Mouse (Mus musculus): ENCODE measurements around the gene Antxrl.

DNA sequence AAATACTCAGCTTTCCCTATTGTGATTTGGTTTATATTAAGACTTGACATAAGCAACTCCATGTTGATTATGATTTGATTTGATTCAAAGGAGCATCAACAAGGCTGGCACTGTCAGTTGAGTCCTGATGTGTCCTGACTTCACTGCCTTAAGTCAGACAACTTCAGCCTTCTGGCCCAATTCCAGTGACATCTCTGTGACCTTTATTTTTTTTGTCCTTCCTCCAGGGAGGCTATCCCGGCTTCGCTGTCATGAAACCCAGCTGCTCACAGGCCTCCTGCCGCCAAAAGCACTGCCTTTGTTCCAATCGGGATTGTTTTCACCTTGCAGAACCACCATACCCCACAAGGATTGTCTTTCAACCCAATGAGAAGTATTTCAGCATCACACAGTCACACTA lies 22.8 kb downstream of the Antxrl start:
- TF ChIP-seq POLR2A (IDR thresholded peaks at IDR 0.05; ENCODE audit: low read depth, low read length) (no peak), CTCF (IDR thresholded peaks at IDR 0.05; ENCODE audit: borderline replicate concordance, insufficient read depth, low read length) (no peak)
